Mouse (Mus musculus) MEL (cell line): ENCODE measurements around the gene Epha2.
A peak's percentile ranks its signal among the peaks of the same experiment; 100 is the strongest.

ENCODE experiments used
- CHD2 ChIP-seq: IDR thresholded peaks from 2 replicates; pipeline ENCODE4 v1.6.1; 2011; ENCODE audit warnings: low read length, improper control_type of control experiment
- CTCF ChIP-seq, 3 experiments: IDR thresholded peaks in 2 of 3; conservative IDR thresholded peaks in 1 of 3; 2 replicates each; pipeline ENCODE4 v1.5.1; 2011 to 2012; ENCODE audit warnings: low read length in 3 of 3, low read depth in 2 of 3, mild to moderate bottlenecking in 2 of 3, improper control_type of control experiment in 1 of 3, inconsistent platforms in 1 of 3, mixed read lengths in 1 of 3, moderate library complexity in 1 of 3; ENCODE audit not compliant: control insufficient read depth in 1 of 3, insufficient read depth in 1 of 3, poor library complexity in 1 of 3, severe bottlenecking in 1 of 3
- EP300 ChIP-seq, 2 experiments: IDR thresholded peaks; 2 replicates each; pipeline ENCODE4 v1.6.1; 2011; ENCODE audit warnings: improper control_type of control experiment in 2 of 2, low read length in 2 of 2, low read depth in 1 of 2, mild to moderate bottlenecking in 1 of 2
- GATA1 ChIP-seq: IDR thresholded peaks from 2 replicates; pipeline ENCODE4 v1.6.1; 2011; ENCODE audit warnings: low read depth, low read length, improper control_type of control experiment
- MXI1 ChIP-seq: IDR thresholded peaks from 2 replicates; pipeline ENCODE4 v1.6.1; 2011; ENCODE audit warnings: mild to moderate bottlenecking, low read depth, low read length, improper control_type of control experiment
- SMC3 ChIP-seq: IDR thresholded peaks from 2 replicates; pipeline ENCODE4 v1.6.1; 2011; ENCODE audit warnings: low read depth, low read length, improper control_type of control experiment
- TCF12 ChIP-seq: IDR thresholded peaks from 2 replicates; pipeline ENCODE4 v1.6.1; 2014; ENCODE audit warnings: low read depth, mild to moderate bottlenecking, inconsistent platforms, low read length, improper control_type of control experiment, moderate library complexity
- ZC3H11A ChIP-seq: IDR thresholded peaks from 2 replicates; pipeline ENCODE4 v1.6.1; 2012; ENCODE audit warnings: low read depth, mild to moderate bottlenecking, inconsistent platforms, low read length, improper control_type of control experiment

- TF ChIP-seq CHD2: no peak
- TF ChIP-seq SMC3: no peak
- no peak for TF ChIP-seq CTCF (IDR thresholded peaks at IDR 0.05 in 2 of 3, conservative IDR thresholded peaks at IDR 0.05 in 1 of 3; ENCODE audit: control insufficient read depth in 1 of 3, insufficient read depth in 1 of 3, low read depth in 2 of 3, low read length in 3 of 3, poor library complexity in 1 of 3, severe bottlenecking in 1 of 3)
- no peak for TF ChIP-seq ZC3H11A
- TF ChIP-seq MXI1: peak; percentile 44; the same call in 1 of the 2 replicates
- TF ChIP-seq TCF12: no peak
- TF ChIP-seq EP300 (IDR thresholded peaks at IDR 0.05; ENCODE audit: low read depth in 1 of 2, low read length in 2 of 2): no peak
- TF ChIP-seq GATA1: no peak
These were observed 12.9 kb downstream of the Epha2 start for GRCm38 (mm10) chr4:141313924-141314323.
